Mouse (Mus musculus): Measurements from ENCODE around the gene Rdx.

DNA sequence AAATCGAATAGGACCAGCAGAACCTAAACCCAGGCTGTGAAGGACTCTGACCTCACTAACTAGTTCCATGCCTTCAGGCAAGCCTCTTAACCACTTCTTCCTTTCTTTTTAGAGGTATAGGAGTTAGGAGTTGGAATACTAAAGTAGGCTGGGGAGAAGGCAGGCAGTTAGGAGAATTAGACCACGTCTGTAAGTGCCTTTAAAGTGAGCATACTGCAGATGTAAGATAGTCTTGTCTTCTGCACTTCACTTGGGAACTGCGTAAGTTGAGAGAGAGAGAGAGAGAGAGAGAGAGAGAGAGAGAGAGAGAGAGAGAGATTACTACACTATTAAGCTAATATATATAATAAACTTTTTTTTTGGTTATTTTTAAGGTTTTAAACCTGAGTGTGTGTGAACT lies 8.3 kb downstream of the Rdx start:
- no peak for TF ChIP-seq CHD2 (IDR thresholded peaks at IDR 0.05; ENCODE audit: low read depth, low read length)
- no peak for TF ChIP-seq MAFK (IDR thresholded peaks at IDR 0.05; ENCODE audit: insufficient read depth, low read depth, low read length)

Data from ES-E14 (cell line).